Mouse (Mus musculus): ENCODE data around the gene Arid2. TPM values are rescaled to one million over a fixed set of nuclear protein-coding genes. Genes with fewer than 3 reads are reported as not detected.
"Not testable (repeated sequence)": the region's sequence is repeated elsewhere in the genome, so short reads cannot be mapped to it uniquely, and the experiment has no call there.

Gene Arid2
- total RNA-seq, 2 experiments from 2014 or later = 58.7 to 63.5 TPM

DNA sequence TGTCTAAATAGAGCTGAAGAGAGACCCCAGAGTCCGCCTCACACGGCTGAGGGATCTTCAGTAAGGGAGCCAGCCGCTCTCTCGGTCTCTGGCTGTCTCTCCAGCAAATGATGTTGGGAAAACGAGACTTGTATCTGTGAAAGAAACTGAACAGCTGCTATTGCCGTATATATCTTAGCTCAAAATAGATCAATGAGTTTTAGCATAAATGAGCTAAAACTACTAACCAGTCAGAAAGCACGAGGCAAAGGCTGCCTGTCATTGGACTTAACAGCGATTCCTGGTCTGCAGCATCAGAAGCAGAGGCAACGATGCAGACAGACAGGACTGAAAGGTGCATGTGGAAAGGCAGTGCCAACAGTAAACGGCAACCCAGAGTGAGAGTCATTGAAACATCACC, 111.0 kb downstream of the Arid2 start:
- DNase-seq = no peak
- intact Hi-C loops (cut with DNase I) = loop anchor here (10.0 kb wide), 1 partner anchor 94 kb away; no protein-coding TSS in a partner anchor

GRCm38 (mm10) chr15:96405548-96405947, 118.2 kb downstream of the Arid2 start:
- intact Hi-C loops (cut with DNase I) = no loop called here
- DNase-seq = no peak

- no peak for DNase-seq
- intact Hi-C loops (cut with DNase I) = no loop called here
Observed at GRCm38 (mm10) chr15:96406253-96406652, 118.9 kb downstream of the Arid2 start.

- DNase-seq = no peak
- intact Hi-C loops (cut with DNase I) = no loop called here
Observed at GRCm38 (mm10) chr15:96407151-96407550, 119.8 kb downstream of the Arid2 start.

DNA sequence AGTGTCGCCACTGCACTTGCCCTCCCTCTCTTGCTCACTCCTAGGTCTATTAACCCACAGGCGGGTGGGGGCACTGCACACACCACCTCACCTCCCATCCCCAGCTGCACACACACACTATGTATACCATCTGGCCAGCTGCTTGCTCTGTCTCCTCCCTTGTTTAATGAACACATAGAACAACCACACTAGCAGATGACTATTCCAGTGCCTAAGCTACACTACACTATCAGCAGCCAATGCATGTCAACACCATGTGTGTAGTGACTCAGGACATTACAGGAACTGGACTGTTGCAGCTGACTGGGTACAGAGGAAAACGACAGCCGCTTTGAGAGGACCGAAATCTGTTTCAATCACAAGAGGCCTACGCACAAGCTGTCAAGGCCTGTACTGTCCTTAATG, 121.4 kb downstream of the Arid2 start:
- intact Hi-C loops (cut with DNase I) = no loop called here
- no peak for DNase-seq

DNA sequence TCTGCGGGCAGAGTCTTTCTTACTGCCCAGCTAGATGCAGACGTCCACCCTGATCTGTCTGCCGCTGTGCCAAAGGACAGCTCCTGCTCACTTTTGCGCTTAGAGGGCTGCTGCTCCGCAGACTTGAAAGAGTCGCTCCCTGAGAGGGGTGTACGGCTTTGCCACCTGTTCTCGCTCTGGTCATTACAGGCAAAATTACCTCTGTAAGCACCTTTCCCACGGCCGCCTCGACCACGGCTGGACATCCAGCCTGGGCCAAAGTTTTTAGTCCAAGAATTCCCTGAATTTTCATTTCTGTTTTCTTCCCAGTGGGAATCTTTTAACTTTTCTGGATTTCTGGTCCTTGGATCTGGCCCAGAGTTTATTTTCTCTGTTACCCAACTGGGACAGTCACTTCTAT, 130.8 kb downstream of the Arid2 start:
- intact Hi-C loops (cut with DNase I) = no loop called here

DNA sequence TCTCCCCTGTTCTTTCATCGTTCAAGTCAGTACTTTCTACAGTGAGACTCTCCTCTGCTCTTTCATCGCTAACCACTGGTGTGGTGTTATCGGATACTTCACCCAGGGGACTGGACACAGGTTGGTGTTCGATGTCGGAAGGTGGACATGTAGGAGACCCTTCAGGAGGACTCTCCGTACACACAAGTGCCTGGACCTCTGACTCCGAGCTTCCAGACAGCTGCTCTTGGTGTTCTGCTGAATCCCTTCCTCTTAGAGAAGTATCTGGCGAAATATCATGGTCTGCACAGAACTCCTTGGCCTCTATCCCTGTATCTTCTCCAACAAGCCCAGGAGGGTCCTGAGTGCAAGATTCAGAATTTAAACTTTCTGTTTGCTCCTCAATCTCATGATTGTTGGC, 132.6 kb downstream of the Arid2 start:
- no peak for DNase-seq
- intact Hi-C loops (cut with DNase I) = no loop called here

More for the DNA sequence above, 130.8 kb downstream of the Arid2 start:
- DNase-seq = no peak

GRCm38 (mm10) chr15:96434202-96434601, 146.9 kb downstream of the Arid2 start:
- no peak for DNase-seq
- intact Hi-C loops (cut with DNase I) = no loop called here

DNA sequence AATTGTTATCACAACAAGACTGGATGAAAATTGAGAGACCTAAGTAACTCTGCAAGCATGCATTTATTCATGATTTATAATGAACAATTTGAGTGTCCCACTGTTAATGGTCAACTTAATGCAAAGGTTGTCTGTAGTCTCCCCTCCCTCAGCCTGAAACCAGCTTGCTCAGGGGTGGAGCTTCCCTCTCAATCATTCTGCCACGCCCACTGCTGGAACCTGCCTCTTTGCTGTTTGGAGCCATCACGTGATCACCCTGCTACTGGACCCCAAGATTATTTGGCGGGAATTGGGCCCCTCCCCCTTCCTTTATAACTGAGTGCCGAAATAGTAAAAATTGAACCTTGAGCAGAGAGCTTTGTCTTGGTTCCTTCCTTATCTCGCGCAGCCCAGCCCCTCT, 154.2 kb downstream of the Arid2 start:
- DNase-seq; intact Hi-C loops (cut with DNase I): not testable (repeated sequence)

GRCm38 (mm10) chr15:96446785-96447184, 159.5 kb downstream of the Arid2 start:
- DNase-seq = no peak

GRCm38 (mm10) chr15:96448656-96449299, 161.5 kb downstream of the Arid2 start:
- DNase-seq = no peak
- intact Hi-C loops (cut with DNase I) = no loop called here

More at GRCm38 (mm10) chr15:96446785-96447184, 159.5 kb downstream of the Arid2 start:
- intact Hi-C loops (cut with DNase I) = no loop called here

DNA sequence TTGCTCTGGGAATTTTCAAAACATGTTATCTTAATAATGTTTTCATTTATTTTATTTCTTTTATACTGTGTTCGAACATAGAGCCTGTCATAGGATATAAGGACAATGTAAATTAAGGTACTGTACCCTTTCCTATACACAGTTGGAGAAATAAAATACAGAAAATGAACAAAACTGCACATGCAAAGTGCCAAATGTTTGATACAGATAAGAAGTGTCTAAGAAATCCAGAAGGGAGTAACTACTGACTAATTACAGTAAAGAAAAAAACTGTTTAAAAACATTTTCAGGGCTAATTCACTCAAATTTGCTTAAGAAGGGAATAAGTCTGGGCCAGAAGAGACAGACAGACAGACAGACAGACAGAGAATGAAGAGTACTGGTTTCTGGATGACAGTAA, 166.0 kb downstream of the Arid2 start:
- intact Hi-C loops (cut with DNase I) = no loop called here
- no peak for DNase-seq

Small RNA genes within 50 kb of the gene (microRNA-seq; reads per million reads assigned to microRNA genes)
- not detected for gene Gm25397

Other genes starting within 250 kb of the Arid2 start
- 10 to 100 TPM; 48.9 to 50.6 TPM for gene Scaf11, start 173.3 kb downstream of the Arid2 start, total RNA-seq (2021)